Mouse (Mus musculus) CH12.LX (cell line): ENCODE measurements at regions not wholly inside any gene's neighbourhood (a gene's known extent, or its start where the extent isn't known, plus 50 kb on each side); places are given as distances from the start of the nearest gene placed in this dataset.

Experiments
- DNase-seq: peaks from one replicate; pipeline ENCODE4 v3.0.0-alpha.2; 2013; ENCODE audit errors: extremely low read depth
- H3K27ac ChIP-seq: 2 replicates; pipeline ENCODE4 v1.5.1; 2012; ENCODE audit warnings: low read depth, mild to moderate bottlenecking, control low read depth, moderate library complexity; ENCODE audit not compliant: insufficient read depth
- H3K27me3 ChIP-seq: replicated peaks from 2 replicates; pipeline ENCODE3; 2012; ENCODE audit warnings: inconsistent platforms
- H3K36me3 ChIP-seq, 2 experiments: replicated peaks in 1 of 2; 2 replicates each; pipeline versions ENCODE3 to v1.6.1; 2012; ENCODE audit warnings: inconsistent platforms in 1 of 2, low read length in 1 of 2, mild to moderate bottlenecking in 1 of 2, mixed read lengths in 1 of 2, moderate library complexity in 1 of 2; ENCODE audit not compliant: control insufficient read depth in 1 of 2, insufficient read depth in 1 of 2
- H3K4me1 ChIP-seq, 2 experiments: 2 replicates each; pipeline ENCODE4 v1.6.1; 2012; ENCODE audit warnings: inconsistent platforms in 1 of 2, moderate library complexity in 1 of 2; ENCODE audit not compliant: insufficient read depth in 2 of 2, control insufficient read depth in 1 of 2
- H3K4me2 ChIP-seq: 2 replicates; pipeline ENCODE4 v1.6.1; 2012; ENCODE audit warnings: low read depth, mild to moderate bottlenecking, control low read depth; ENCODE audit not compliant: poor library complexity, insufficient read depth, severe bottlenecking
- H3K4me3 ChIP-seq, 3 experiments: fragments of 150-350 bp in 1 of 3; sonication (generic) in 1 of 3; replicated peaks in 1 of 3; 2 replicates each; pipeline versions ENCODE3 to v1.5.1; 2011 to 2012; ENCODE audit warnings: low read depth in 2 of 3, low read length in 2 of 3, mild to moderate bottlenecking in 2 of 3, moderate library complexity in 2 of 3, control low read depth in 1 of 3, improper control_type of control experiment in 1 of 3, inconsistent platforms in 1 of 3, mixed read lengths in 1 of 3; ENCODE audit not compliant: poor library complexity in 1 of 3
- H3K79me2 ChIP-seq: replicated peaks from 2 replicates; pipeline ENCODE4 v1.6.1; 2012; ENCODE audit warnings: mild to moderate bottlenecking, moderate library complexity; ENCODE audit not compliant: control insufficient read depth, poor library complexity, insufficient read depth, severe bottlenecking; ENCODE audit errors: extremely low read depth
- H3K9ac ChIP-seq: 2 replicates; pipeline ENCODE4 v1.6.1; 2012; ENCODE audit warnings: low read depth, mild to moderate bottlenecking, control low read depth, moderate library complexity; ENCODE audit not compliant: insufficient read depth
- H3K9me3 ChIP-seq: replicated peaks from 2 replicates; pipeline ENCODE3; 2012; ENCODE audit warnings: low read length, inconsistent platforms, mixed read lengths
- BHLHE40 ChIP-seq: IDR thresholded peaks from 2 replicates; pipeline ENCODE4 v1.6.1; 2011; ENCODE audit warnings: mild to moderate bottlenecking, low read depth, low read length, improper control_type of control experiment
- CHD2 ChIP-seq: IDR thresholded peaks from 2 replicates; pipeline ENCODE4 v1.6.1; 2011; ENCODE audit warnings: low read length, improper control_type of control experiment
- E2F4 ChIP-seq: IDR thresholded peaks from 2 replicates; pipeline ENCODE4 v1.6.1; 2011; ENCODE audit warnings: low read depth, low read length, improper control_type of control experiment; ENCODE audit not compliant: insufficient replicate concordance
- ELF1 ChIP-seq: IDR thresholded peaks from 2 replicates; pipeline ENCODE4 v1.6.1; 2014; ENCODE audit warnings: low read depth, mild to moderate bottlenecking, inconsistent platforms, low read length, improper control_type of control experiment
- EP300 ChIP-seq: IDR thresholded peaks from 2 replicates; pipeline ENCODE4 v1.6.1; 2011; ENCODE audit warnings: low read length, improper control_type of control experiment
- GABPA ChIP-seq: IDR thresholded peaks from 2 replicates; pipeline ENCODE4 v1.6.1; 2012; ENCODE audit warnings: low read depth, low read length, improper control_type of control experiment, inconsistent platforms; ENCODE audit not compliant: insufficient replicate concordance
- HCFC1 ChIP-seq: IDR thresholded peaks from 2 replicates; pipeline ENCODE4 v1.6.1; 2012; ENCODE audit warnings: low read depth, mild to moderate bottlenecking, inconsistent platforms, low read length, improper control_type of control experiment
- JUN ChIP-seq: IDR thresholded peaks from 2 replicates; pipeline ENCODE4 v1.6.1; 2011; ENCODE audit warnings: low read depth, mild to moderate bottlenecking, low read length, improper control_type of control experiment, moderate library complexity; ENCODE audit not compliant: insufficient read depth
- KAT2A ChIP-seq: IDR thresholded peaks from 2 replicates; pipeline ENCODE4 v1.6.1; 2012; ENCODE audit warnings: low read length, improper control_type of control experiment, inconsistent platforms; ENCODE audit not compliant: insufficient replicate concordance
- MAFK ChIP-seq: IDR thresholded peaks from 2 replicates; pipeline ENCODE4 v1.6.1; 2011; ENCODE audit warnings: low read length, improper control_type of control experiment; ENCODE audit not compliant: insufficient replicate concordance
- MAX ChIP-seq: IDR thresholded peaks from 2 replicates; pipeline ENCODE4 v1.6.1; 2011; ENCODE audit warnings: low read length, improper control_type of control experiment
- MYC ChIP-seq: IDR thresholded peaks from 2 replicates; pipeline ENCODE4 v1.6.1; 2011; ENCODE audit warnings: low read depth, mild to moderate bottlenecking, improper control_type of control experiment, low read length
- NELFE ChIP-seq: IDR thresholded peaks from 2 replicates; pipeline ENCODE4 v1.6.1; 2011; ENCODE audit warnings: low read depth, low read length, improper control_type of control experiment
- NRF1 ChIP-seq: IDR thresholded peaks from 2 replicates; pipeline ENCODE4 v1.6.1; 2014; ENCODE audit warnings: low read depth, mild to moderate bottlenecking, inconsistent platforms, low read length, improper control_type of control experiment, moderate library complexity
- PAX5 ChIP-seq: IDR thresholded peaks from 2 replicates; pipeline ENCODE4 v1.6.1; 2012; ENCODE audit warnings: low read length, inconsistent platforms, mixed read lengths
- POLR2A ChIP-seq: IDR thresholded peaks from 2 replicates; pipeline ENCODE4 v1.6.1; 2011; ENCODE audit warnings: low read depth, mild to moderate bottlenecking, improper control_type of control experiment, low read length
- POLR2AphosphoS2 ChIP-seq: IDR thresholded peaks from 2 replicates; pipeline ENCODE4 v1.6.1; 2011; ENCODE audit warnings: low read depth, low read length, improper control_type of control experiment
- RAD21 ChIP-seq: IDR thresholded peaks from 2 replicates; pipeline ENCODE4 v1.6.1; 2011; ENCODE audit warnings: low read depth, mild to moderate bottlenecking, low read length, improper control_type of control experiment, moderate library complexity
- SMC3 ChIP-seq: IDR thresholded peaks from 2 replicates; pipeline ENCODE4 v1.6.1; 2011; ENCODE audit warnings: low read depth, low read length, improper control_type of control experiment
- TBP ChIP-seq: conservative IDR thresholded peaks from 2 replicates; pipeline ENCODE4 v1.6.1; 2011; ENCODE audit warnings: low read depth, low read length, improper control_type of control experiment
- TCF12 ChIP-seq: IDR thresholded peaks from 2 replicates; pipeline ENCODE4 v1.6.1; 2014; ENCODE audit warnings: low read depth, mild to moderate bottlenecking, inconsistent platforms, low read length, improper control_type of control experiment
- USF1 ChIP-seq: IDR thresholded peaks from 2 replicates; pipeline ENCODE4 v1.6.1; 2014; ENCODE audit warnings: low read depth, mild to moderate bottlenecking, inconsistent platforms, low read length, improper control_type of control experiment
- ZC3H11A ChIP-seq: IDR thresholded peaks from 2 replicates; pipeline ENCODE4 v1.6.1; 2012; ENCODE audit warnings: low read depth, mild to moderate bottlenecking, inconsistent platforms, low read length, improper control_type of control experiment
- ZKSCAN1 ChIP-seq: IDR thresholded peaks from 2 replicates; pipeline ENCODE4 v1.6.1; 2012; ENCODE audit warnings: low read depth, inconsistent platforms, low read length, improper control_type of control experiment, borderline replicate concordance
- dilution Hi-C: fragments of 300-500 bp; cut with MboI; formaldehyde crosslinking; loops from 2 replicates; pipeline ENCODE4 v1.14.3; 2020; ENCODE audit warnings: low sequenced_read_pairs; ENCODE audit not compliant: extremely low pct_unique_long_range_greater_than_20kb, extremely low pct_ligation_motif_present
- in situ Hi-C: fragments of 300-500 bp; cut with MboI; formaldehyde crosslinking; loops from 3 replicates; pipeline ENCODE4 v1.14.3; 2019; ENCODE audit warnings: low sequenced_read_pairs, low pct_ligation_motif_present, low pct_unique_long_range_greater_than_20kb, mixed read lengths

DNA sequence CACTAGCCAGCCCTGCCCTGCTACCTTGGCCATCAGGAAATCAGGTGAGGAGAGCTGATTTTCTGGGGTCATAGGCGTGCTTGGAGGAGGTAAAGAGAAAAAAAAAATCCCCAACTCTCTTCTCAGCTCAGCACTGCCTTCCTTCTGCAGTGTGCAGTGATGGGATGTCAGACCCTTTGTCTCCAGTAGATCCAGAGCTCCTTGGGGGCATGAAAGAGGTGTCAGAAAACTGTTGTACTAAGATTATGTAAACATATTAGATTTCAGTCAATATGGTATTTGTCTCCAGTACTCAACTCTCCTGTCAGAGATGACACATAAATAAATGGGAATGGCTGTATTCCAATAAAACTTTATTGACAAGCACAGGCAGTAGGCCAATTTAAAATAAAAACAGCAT is 226.8 kb upstream of the Ercc4 start:
- Histone ChIP-seq H3K79me2 (no peaks in the 10 kb centered on the region), H3K27me3 (peaks cover 11% of the 10 kb centered on the region), H3K9ac (no peak overlapping the region), H3K27ac (no peak overlapping the region), H3K9me3 (no peaks in the 10 kb centered on the region), H3K4me3 (no peak overlapping the region), H3K36me3 (no peaks in the 10 kb centered on the region), H3K4me1 (peaks cover 0 to 10% of the 10 kb centered on the region in 2 experiments; a peak in 1 of 4 replicates), H3K4me2 (no peak overlapping the region)
- in situ Hi-C loops = no loop called here
- no peak for DNase-seq
- dilution Hi-C loops = no loop called here
- TF ChIP-seq TBP = no peak
- TF ChIP-seq SMC3 = no peak
- no peak for TF ChIP-seq NRF1
- no peak for TF ChIP-seq MAX
- TF ChIP-seq E2F4 = no peak
- TF ChIP-seq GABPA = no peak
- TF ChIP-seq ZC3H11A = no peak
- TF ChIP-seq ELF1 = no peak
- no peak for TF ChIP-seq MAFK
- TF ChIP-seq MYC = no peak
- no peak for TF ChIP-seq KAT2A
- TF ChIP-seq NELFE = no peak
- TF ChIP-seq TCF12 = no peak
- no peak for TF ChIP-seq BHLHE40
- no peak for TF ChIP-seq RAD21
- no peak for TF ChIP-seq POLR2AphosphoS2
- no peak for TF ChIP-seq ZKSCAN1
- no peak for TF ChIP-seq PAX5
- no peak for TF ChIP-seq USF1

DNA sequence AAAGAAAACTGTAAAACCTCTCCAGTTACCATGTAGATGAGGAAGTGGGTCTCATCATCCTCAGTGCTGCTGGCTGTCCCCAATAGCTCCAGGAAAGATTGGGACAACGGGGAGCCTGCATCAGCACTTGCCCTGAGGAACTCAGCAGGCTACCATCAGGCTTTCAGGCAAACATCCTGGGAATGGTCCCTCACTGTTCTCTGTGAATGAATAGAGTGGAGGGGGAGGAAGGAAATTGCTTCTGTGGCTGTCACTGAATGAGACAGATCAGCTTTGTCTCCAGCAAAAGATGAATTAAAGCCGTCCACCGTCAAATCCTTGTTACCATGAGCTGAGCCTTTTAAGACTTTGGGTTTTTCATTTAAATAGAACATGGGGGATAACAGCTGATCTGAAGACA is 224.9 kb upstream of the Ercc4 start:
- Histone ChIP-seq H3K4me3 (no peak overlapping the region), H3K36me3 (no peaks in the 10 kb centered on the region), H3K27me3 (peaks cover 9% of the 10 kb centered on the region), H3K4me1 (peaks cover 0 to 11% of the 10 kb centered on the region in 2 experiments; a peak in 1 of 4 replicates), H3K27ac (no peak overlapping the region), H3K9ac (no peak overlapping the region), H3K4me2 (no peak overlapping the region), H3K79me2 (no peaks in the 10 kb centered on the region), H3K9me3 (no peaks in the 10 kb centered on the region)
- in situ Hi-C loops (no loop called here), dilution Hi-C loops (no loop called here)
- DNase-seq = no peak
- TF ChIP-seq MAFK = no peak
- no peak for TF ChIP-seq POLR2A
- no peak for TF ChIP-seq NELFE
- no peak for TF ChIP-seq HCFC1
- TF ChIP-seq SMC3 = no peak
- TF ChIP-seq KAT2A = no peak
- TF ChIP-seq JUN = no peak
- no peak for TF ChIP-seq PAX5
- no peak for TF ChIP-seq CHD2
- no peak for TF ChIP-seq EP300
